Mouse (Mus musculus) kidney, adult 2 months (tissue): ENCODE measurements around the gene Ulk4. TPM values are rescaled to one million over a fixed set of nuclear protein-coding genes. Genes with fewer than 3 reads are reported as not detected.
A peak's percentile ranks its signal among the peaks of the same experiment; 100 is the strongest.

Experiments used
- DNase-seq: peaks from one replicate; pipeline ENCODE4 v3.0.0; 2021
- H3K27ac ChIP-seq: fragments of 200-500 bp; 2 replicates; pipeline ENCODE4 v1.5.1; 2012; ENCODE audit warnings: low read depth, low read length, control low read depth, inconsistent platforms; ENCODE audit not compliant: insufficient read depth
- H3K27me3 ChIP-seq: fragments of 200-500 bp; replicated peaks from 2 replicates; pipeline ENCODE4 v1.6.1; 2012; ENCODE audit warnings: mild to moderate bottlenecking, moderate library complexity, low read length, inconsistent platforms; ENCODE audit not compliant: control insufficient read depth, insufficient read depth
- H3K36me3 ChIP-seq: fragments of 200-500 bp; 2 replicates; pipeline ENCODE4 v1.6.1; 2012; ENCODE audit warnings: mild to moderate bottlenecking, moderate library complexity, low read length, inconsistent platforms; ENCODE audit not compliant: control insufficient read depth, insufficient read depth
- H3K4me1 ChIP-seq: fragments of 200-500 bp; 2 replicates; pipeline ENCODE4 v1.6.1; 2011; ENCODE audit warnings: low read length; ENCODE audit not compliant: control insufficient read depth, insufficient read depth
- H3K4me3 ChIP-seq: fragments of 200-500 bp; 2 replicates; pipeline ENCODE4 v1.5.1; 2011; ENCODE audit warnings: mild to moderate bottlenecking, low read depth, low read length, control low read depth; ENCODE audit not compliant: insufficient read depth
- CTCF ChIP-seq: fragments of 200-500 bp; conservative IDR thresholded peaks from 2 replicates; pipeline ENCODE4 v1.5.1; 2011; ENCODE audit warnings: low read depth, mild to moderate bottlenecking, control low read depth, low read length, moderate library complexity, mixed read lengths; ENCODE audit not compliant: insufficient read depth, insufficient read length
- POLR2A ChIP-seq: fragments of 200-500 bp; IDR thresholded peaks from one replicate; pipeline ENCODE4 v1.6.1; 2011; ENCODE audit warnings: low read depth, low read length, control low read depth
- WGBS: fragments of 180-500 bp; shearing (Covaris S2); methylation state at CpG from one replicate; pipeline ENCODE4 v1.1.7; 2018; 5-methylcytosine and 5-hydroxymethylcytosine counted together
- polyA plus RNA-seq: library from polyadenylated mRNA; depleted of rRNA; stranded (reverse); fragments of >200 nt; gene quantifications from 2 replicates; pipeline ENCODE4 v1.2.3, GENCODE M21; 2012

The Ulk4 gene
- polyA plus RNA-seq, 1 experiment = 1.9 TPM

GRCm38 (mm10) chr9:121285341-121286324 is 8.6 kb upstream of the Ulk4 start:
- DNase-seq = peak; percentile 92
- Histone ChIP-seq H3K4me3 (peak overlapping the region; percentile 47), H3K27ac (peak overlapping the region; percentile 13; the same call in 1 of the 2 replicates), H3K4me1 (peaks cover 4% of the 10 kb centered on the region; the same call in 1 of the 2 replicates), H3K36me3 (no peaks in the 10 kb centered on the region), H3K27me3 (no peaks in the 10 kb centered on the region)
- WGBS = 13% methylated on average over 29 of the region's 29 CpGs
- TF ChIP-seq CTCF = no peak
- no peak for TF ChIP-seq POLR2A

DNA sequence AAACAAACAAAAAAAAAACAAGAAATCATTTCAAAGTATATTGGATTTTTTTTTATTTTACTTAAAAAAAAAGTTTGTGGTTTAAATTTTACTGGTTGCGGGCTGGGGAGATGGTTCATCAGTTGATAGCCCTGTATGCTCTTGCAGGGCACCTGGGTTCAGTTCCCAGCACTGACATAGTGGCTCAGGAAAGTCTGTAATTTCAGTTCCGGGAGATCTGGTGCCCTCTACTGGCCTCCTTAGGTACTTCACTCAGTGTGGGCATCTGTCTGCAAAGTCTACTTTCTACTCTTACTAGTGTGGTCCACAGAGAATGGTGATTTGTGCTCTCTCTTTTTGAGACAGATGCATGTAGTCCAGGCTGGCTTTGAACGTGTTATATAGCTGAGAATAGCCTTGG is 7.4 kb upstream of the Ulk4 start:
- TF ChIP-seq CTCF (peak; percentile 39), POLR2A (no peak)
- H3K4me1 ChIP-seq = peaks cover 4% of the 10 kb centered on the region; the same call in 1 of the 2 replicates
- H3K4me3 ChIP-seq = no peak overlapping the region
- WGBS = 82% methylated on average over 3 of the region's 3 CpGs
- no peaks in the 10 kb centered on the region for H3K27me3 ChIP-seq
- H3K36me3 ChIP-seq = no peaks in the 10 kb centered on the region
- no peak overlapping the region for H3K27ac ChIP-seq
- DNase-seq = peak; percentile 51

- Histone ChIP-seq H3K4me1 (peaks cover 4% of the 10 kb centered on the region; the same call in 1 of the 2 replicates), H3K27me3 (no peaks in the 10 kb centered on the region), H3K36me3 (no peaks in the 10 kb centered on the region), H3K4me3 (no peak overlapping the region), H3K27ac (no peak overlapping the region)
- DNase-seq = peak; percentile 61
- 98% methylated on average over 6 of the region's 6 CpGs for WGBS
- no peak for TF ChIP-seq CTCF
- no peak for TF ChIP-seq POLR2A
Measured at GRCm38 (mm10) chr9:121283620-121284185, 6.7 kb upstream of the Ulk4 start.

GRCm38 (mm10) chr9:121281891-121282290 is 4.9 kb upstream of the Ulk4 start:
- Histone ChIP-seq H3K27ac (no peak overlapping the region), H3K27me3 (no peaks in the 10 kb centered on the region), H3K4me3 (no peak overlapping the region), H3K36me3 (no peaks in the 10 kb centered on the region), H3K4me1 (peaks cover 4% of the 10 kb centered on the region; the same call in 1 of the 2 replicates)
- no peak for DNase-seq
- TF ChIP-seq CTCF (no peak), POLR2A (no peak)
- 83% methylated on average over 6 of the region's 6 CpGs for WGBS

- Histone ChIP-seq H3K27me3 (no peaks in the 10 kb centered on the region), H3K4me1 (no peaks in the 10 kb centered on the region), H3K27ac (no peak overlapping the region), H3K4me3 (no peak overlapping the region), H3K36me3 (no peaks in the 10 kb centered on the region)
- no peak for TF ChIP-seq POLR2A
- DNase-seq = no peak
- 92% methylated on average over 5 of the region's 5 CpGs for WGBS
Measured at GRCm38 (mm10) chr9:121279216-121279615, 2.2 kb upstream of the Ulk4 start.

DNA sequence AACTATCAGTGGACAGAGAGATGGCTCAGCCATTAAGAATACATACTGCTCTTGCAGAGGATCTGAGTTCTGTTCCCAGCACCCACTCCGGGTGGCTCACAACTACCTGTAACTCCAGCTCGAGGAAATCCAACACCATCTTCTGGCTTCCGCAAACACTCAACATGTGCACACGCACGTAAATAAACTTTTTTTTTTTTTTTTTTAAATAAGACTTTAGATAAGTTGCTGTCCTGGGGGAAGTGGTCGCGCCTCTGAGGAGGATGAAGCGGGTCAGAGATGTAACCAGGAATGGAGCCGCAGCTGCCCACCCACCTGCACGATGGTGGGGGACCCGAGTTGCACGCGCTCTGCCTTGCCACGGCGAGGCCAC is 266 bp downstream of the Ulk4 start:
- no peak for TF ChIP-seq POLR2A
- no peak for TF ChIP-seq CTCF
- 13% methylated on average over 15 of the region's 15 CpGs for WGBS

DNA sequence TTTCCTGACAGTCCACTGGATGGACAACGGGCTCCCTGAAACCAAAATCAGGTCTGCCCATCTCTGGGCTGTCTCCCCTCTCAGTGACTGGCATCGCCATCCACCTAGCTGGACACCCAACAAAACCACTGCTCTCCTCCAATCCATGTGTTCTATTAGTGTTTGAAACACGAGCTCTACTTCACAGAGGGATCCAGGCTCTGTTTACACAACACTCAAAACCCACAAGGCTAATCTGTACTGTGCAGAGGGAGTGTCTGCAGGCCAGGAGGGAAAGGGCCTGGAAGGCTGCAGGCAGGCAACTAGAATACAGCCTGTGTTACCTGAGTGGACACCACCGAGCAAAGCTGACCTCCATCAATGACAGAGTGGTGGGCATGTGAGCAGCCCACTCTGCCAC is 5.4 kb downstream of the Ulk4 start:
- WGBS = 72% methylated on average over 4 of the region's 4 CpGs
- no peak for TF ChIP-seq POLR2A
- no peak for TF ChIP-seq CTCF

More for the DNA sequence above, 266 bp downstream of the Ulk4 start:
- no peaks in the 10 kb centered on the region for H3K36me3 ChIP-seq
- no peak for DNase-seq
- no peak overlapping the region for H3K27ac ChIP-seq
- H3K4me3 ChIP-seq = peak overlapping the region; percentile 64
- H3K4me1 ChIP-seq = no peaks in the 10 kb centered on the region
- no peaks in the 10 kb centered on the region for H3K27me3 ChIP-seq

More for the DNA sequence above, 5.4 kb downstream of the Ulk4 start:
- no peaks in the 10 kb centered on the region for H3K27me3 ChIP-seq
- no peaks in the 10 kb centered on the region for H3K36me3 ChIP-seq
- no peak for DNase-seq
- H3K4me3 ChIP-seq = no peak overlapping the region
- no peaks in the 10 kb centered on the region for H3K4me1 ChIP-seq
- H3K27ac ChIP-seq = no peak overlapping the region
